Mouse (Mus musculus) MN1 (cell line): ENCODE data around the gene Trim2.

ENCODE experiments used
- DNase-seq: peaks from one replicate; pipeline ENCODE4 v3.0.0-alpha.2; 2016; ENCODE audit warnings: low spot score

The Trim2 gene

DNA sequence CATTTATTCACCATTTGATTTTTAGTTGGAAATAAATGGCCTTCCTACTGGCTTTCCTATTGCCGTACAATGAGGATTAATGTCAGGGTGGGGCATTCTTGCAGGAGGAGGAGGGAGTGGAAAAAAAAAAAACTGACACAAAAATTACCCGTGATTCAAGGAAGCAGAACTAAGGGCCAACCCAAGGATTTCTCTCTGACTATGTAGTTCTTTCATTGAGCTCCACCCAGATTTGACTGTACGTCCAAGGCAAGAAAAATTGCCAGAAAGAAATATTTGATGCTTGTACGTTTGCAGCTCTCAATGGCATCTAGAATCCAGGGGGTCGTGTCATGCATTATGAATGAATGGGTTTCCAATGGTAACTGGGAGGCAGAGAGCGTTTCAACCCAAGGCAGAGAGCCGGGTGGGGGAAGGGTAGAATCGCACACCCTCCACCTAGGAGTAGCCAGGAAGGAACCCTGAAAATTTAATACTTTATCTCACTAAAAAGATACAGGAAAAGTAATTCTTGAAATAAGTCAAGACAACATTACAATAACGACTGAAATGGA lies 86.9 kb downstream of the Trim2 start:
- no peak for DNase-seq

DNA sequence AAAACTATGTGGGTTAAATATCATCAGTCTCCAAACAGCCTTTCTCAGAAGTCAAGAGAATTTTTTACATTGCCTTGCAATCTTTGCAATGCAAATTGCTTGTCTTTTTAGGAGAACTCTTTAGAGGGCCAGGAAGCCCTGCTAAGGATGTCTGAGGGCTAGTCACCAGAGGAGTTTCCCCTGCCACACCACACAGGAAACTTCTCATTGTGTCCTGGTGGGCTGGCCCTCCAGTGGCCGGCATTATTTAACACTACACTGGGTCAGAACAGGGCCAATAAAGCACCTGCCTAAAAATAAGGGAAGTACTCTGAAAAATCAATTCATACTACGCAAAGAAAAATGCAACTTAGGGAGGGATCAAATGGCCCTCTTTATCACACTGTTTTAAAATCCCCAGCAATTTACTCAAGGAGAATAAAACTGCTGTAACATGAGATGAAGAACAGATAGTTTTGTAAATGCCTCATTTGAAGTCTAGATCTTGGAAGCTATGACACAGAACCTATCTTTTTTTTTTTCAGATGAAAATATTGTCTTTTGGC lies 87.4 kb downstream of the Trim2 start:
- no peak for DNase-seq

DNA sequence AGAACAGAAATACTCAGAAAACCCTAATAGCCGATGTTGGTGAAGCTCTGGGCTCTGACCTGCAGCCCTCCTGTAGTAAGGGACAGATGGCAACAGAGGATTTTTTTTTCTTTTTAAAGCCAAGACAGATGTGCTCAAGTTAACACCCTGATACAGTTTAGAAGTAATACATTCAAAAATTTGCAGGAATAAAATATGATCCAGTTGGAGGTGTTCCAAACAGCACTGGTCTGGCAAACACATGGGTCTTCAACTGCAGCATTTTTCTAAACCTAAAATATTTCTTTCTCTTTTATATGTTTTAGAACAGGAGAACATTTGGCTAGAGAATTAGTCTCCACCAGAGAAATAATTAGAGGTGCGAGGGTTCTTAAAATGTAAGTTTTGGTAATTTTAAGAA lies 88.2 kb downstream of the Trim2 start:
- no peak for DNase-seq

DNA sequence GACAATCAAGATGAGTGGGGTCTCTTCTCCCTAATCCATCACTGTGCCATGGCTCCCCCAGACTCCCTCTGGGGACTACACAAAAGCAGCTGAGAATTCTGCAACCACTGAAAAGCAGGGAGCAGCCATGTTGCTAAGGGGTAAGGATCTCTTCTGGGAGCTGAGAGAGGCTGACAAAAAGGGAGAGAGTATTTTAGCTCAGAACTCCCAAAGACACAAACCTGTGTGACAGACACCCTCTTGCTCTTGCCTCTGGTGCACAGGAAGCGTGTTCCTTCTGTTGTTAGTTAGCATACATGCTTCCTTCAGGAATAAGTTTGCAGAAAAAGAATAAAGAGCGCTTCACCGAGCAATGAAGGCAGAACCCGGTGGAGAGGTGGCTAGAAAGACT lies 88.7 kb downstream of the Trim2 start:
- no peak for DNase-seq

DNA sequence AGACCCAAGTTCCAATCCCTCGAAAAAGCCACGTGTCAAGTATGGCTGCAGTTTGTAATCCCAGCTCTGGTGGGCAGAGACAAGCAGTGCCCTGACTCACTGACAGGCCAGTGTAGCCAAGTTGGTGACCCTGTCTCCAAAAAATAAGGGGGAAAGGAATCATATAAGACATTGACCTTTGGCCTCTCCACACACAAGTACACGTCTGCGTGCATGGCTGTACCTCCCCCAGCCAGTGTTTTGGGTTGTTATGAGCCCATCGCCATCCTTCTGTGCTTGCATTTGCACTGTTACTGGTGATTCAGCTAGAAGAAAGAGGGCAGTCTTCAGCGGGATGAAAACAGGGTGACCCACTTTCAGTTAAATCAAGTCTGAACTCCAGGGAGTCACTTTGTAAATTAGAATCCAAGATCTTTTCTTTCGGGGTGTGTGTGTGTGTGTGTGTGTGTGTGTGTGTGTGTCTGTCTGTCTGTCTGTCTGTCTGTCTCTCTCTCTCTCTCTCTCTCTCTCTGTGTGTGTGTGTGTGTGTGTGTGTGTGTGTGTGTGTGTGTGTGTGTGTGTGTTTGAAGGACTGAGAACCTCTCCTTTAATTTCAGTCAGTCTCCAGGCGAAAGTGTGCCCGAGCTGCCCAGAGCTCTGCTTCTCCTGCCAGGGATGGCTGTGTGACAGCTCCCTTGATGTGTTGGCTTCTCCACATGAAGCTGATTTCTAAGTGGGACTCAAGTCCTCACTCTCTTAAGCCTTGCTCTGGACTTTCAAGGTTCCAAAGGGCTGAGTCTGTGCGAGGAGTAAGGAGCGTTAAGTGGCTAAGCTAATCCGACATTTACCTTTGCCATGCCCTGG lies 89.3 kb downstream of the Trim2 start:
- DNase-seq, result no peak

DNA sequence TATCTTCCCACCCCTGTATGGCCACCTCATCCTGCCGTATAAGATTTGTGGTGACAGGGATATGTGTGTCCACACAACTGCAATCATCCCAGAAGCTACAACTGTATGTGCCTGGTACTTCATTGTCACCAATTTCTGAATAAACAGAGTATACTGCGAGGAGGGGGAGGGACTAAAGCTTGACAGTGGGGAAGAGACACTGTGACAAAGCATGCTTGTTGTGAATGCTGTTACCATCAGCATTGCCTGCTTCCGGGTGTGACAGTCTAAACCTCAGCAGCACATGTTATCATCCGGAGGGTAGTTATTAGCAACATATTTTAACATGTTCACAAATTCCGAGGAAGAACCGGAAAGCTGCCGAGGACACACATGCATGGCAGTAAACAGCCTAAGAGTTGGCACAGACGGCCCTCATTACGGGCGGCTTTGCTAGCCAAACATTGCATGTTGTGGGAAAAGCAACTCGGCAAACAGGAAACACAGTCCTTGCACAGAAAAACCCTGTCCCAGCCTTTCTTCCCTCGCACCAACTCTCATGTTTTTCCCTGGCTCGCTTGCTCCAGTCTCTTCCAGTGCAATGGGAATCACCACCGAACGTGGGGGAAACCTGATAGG lies 90.8 kb downstream of the Trim2 start:
- no peak for DNase-seq

DNA sequence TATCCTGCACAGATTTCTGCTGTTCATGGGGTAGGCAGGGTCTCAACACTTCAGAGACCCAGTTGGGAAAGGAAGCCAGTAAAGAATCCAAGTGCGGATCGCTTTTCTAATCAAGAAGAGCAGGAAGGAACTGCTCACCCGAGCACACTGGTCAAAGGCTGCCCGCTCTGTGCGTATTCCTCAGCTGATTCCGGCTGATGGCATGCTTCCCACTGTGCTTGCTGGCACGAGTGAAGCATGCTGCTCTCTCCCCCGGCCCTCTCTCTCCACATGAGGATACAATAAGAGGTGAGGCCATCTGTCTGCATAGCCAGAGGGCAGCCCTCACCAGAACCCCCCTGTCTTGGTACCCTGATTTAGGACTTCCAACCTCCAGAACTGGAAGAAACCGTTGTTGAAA lies 91.4 kb downstream of the Trim2 start:
- DNase-seq, result no peak

DNA sequence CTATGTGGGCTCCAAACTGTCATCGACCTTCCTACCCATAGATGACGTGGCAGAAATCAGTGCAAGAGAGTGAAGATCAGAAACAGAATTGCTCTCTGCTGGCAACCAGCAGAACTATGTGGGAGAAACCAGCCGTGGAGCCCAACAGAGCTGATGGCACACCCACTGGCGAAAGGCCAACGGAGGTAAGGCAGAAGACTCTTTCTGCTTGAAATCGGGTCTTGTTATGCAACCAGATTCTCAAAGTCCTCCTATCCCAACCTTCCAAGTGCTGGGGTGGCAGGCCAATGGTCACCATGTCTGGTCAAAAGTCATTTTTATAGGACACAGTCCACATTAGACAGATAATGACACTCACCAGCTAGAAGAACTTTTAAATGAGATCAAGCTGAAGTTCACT lies 92.2 kb downstream of the Trim2 start:
- DNase-seq, result no peak

DNA sequence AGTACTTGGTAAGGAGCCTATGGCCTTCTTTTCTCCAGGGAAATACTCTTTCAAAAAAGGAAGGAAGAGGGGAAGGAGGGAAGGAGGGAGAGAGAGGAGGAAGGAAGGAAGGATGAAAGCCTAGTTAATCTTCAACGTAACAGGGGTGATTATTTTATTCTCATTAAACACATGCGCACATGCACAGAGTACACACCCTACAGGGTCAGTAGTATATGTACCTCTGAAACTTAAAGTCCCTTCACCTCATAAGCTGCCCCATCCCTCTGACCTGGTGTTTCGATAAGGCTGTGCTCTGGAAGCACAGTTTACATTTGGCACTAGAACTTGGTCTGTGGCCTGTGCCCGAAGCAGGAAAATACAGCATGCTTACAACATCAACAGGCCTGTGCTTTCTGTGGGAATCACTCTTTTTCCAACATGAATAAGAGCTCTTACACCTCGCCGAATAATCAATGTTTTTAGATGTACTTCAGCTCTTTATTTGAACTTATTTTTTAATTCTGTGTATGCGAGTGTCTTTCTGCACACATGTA lies 95.3 kb downstream of the Trim2 start:
- DNase-seq, result no peak

DNA sequence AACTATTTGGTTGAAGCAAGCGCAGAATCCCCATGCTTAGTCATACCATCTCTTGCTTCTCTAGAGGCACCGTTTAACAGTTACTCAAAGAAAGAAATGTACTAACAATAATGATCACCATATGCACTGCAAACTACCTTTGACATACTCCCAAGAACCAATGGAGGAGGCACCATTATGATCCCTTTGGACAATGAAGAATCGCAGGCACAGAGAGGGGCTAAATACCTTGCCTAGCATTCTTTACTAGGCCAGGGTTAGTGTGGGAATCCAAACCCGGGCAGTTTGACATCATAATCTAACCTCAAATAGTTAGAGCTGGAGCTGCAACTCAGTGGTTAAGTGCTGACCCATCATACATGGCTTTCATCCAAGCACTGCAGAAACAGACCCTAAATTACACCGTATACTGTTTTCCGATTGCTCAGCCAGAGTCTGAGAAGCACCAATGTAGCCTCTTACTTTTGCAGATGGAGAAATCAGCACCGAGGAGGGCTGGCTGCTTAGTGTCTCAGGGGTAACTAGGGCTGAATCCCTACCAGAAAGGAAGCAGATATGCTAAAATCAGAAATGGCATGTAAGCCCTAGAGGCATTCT lies 97.7 kb downstream of the Trim2 start:
- no peak for DNase-seq

DNA sequence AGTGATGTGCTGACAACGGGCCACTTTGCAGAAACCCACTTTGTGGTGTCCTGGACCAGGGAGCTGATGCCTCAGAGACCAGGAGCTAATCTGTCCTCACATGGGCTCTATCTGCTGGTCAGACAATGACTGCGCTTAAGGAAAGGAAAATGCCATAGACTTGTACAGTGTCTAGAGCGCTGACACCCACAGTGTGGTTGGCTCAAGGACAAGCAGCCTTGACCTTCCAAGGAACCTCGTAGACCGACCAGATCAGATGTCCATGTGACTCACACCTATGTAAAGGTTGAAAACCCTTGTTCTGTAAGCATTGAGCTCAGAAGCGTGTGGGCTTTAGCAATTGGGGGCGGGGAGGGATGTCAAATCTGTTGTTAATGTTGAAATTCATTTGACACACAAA lies 98.2 kb downstream of the Trim2 start:
- no peak for DNase-seq

DNA sequence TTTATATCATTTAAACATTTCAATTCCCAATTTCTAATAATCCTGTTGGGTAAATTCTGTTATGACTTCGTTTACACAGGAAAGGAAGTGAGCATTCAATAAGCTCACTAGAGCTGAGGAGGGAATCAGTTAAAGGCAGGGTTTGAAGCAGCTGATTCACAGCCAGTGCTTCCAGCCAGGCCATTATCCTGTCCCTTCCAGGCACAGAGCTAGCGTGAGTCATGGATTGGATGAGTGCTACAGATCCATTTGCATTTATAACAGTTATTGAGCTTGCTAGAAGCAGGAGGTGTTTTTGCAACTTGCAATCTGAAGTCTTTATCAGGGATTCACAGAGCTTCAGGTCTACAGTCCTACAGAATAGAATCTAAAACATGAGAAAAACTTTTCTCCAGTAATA lies 99.3 kb downstream of the Trim2 start:
- DNase-seq, result peak; percentile 30

DNA sequence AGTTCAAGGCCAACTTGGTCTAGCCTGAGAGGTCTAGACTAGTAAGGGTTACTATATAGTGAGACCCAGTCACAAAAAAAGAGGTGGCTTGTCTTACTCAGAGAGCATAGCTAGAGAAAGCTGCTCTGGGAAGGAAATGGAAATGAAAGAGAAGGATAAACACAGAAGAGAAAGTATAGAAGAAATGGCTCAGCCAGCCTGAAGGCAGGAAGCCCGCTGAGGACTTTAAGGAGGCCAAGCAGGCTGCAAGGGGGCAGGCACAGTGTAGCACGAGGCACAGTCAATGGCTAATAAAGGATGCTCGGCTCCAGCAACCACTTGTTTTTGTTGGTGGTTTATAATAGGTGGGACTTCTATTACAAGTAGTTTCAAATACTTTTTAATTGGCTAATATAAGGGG lies 100.6 kb downstream of the Trim2 start:
- DNase-seq, result no peak

DNA sequence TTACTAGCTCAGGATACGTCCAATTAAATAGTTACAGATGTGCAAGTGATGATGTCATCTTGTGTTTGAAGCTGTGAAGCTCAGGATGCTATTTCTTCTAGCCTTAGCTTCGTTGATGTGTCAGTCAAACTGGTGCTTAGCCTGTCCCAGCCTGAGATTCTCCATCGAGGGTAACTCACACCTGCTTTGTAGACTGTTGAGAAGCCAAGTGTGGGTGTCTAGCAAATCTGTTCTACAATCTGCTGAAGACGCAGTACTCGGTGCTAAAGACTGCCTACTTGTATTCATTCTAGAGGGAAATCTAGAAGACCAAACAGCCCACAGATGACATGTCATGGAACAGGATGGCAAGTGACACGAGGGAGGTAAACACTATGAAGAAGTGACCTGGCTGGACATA lies 101.0 kb downstream of the Trim2 start:
- no peak for DNase-seq

DNA sequence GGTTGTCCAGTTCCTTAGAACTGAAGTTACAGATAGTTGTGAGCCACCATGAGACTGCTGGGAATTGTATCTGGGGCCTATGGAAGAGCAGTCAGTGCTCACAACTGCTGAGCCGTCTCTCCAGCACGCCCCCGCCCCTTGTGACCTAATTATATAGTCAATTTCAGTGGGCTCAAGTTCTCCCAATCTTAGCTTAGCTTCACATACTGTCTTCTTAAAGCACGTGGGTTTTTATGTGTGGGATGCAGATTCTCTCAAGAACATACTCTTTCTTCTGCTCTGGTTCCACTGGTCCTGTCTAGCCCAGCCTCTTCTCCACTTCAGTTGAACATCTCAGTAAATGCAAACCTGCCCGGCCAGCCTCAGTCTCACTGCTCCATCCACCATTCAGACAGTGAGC lies 102.0 kb downstream of the Trim2 start:
- no peak for DNase-seq

DNA sequence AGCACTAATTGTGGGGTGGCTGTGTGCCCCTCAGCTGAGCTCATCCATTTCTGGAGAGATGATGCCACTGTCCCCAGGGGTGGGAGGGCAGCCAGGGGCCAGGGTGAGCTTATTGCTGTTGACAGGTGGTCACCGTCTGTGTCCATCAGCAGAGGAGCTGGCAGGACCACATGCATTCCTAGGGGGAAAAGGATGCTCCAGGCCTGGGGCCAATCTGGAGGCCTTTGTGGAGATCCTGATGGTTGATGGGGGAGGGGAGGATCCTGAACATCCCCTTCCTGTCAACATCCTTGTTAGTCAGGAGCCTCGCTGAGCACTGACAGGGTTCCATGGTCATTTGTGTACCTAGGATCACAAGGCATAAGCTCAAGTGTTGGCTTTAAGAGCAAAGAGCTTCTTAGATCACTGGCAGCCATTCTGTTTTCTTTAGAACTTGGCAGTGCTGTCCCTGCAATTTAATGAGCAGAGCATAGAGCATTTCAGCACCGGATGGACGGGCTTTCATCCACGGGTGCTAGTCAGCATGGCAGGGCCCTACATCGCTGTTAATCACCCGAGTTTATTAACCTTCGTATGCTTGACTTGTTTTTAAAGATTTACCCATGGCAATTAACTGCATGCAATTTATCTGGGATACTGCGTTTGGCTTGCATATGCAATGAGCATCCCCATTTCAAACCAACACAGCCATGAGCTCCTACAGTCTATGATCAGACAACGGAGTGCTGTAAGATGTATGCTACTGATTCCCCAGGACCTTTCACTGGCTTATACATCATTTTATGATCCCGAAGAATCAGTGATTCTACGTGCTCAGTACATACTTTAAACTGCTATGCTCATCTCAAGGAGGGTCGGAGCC lies 105.9 kb downstream of the Trim2 start:
- DNase-seq, result no peak

DNA sequence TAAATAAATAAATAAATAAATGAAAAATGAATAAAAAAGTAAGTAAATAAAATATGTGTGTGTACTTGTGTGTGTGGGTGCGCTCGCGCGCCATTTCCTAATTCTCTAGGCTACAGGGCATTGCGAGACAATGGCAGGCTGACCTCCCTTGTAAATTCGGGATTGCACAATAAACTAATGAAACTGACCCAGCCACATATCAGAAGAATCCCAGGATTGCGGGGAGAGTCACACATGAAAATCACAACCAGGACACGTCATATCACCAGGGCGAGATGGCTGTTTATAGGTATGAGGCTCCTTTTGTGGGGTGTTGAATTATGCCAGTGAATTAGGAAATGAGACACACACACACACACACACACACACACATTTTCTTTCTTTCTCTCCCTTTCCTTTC lies 107.2 kb downstream of the Trim2 start:
- DNase-seq, result no peak

DNA sequence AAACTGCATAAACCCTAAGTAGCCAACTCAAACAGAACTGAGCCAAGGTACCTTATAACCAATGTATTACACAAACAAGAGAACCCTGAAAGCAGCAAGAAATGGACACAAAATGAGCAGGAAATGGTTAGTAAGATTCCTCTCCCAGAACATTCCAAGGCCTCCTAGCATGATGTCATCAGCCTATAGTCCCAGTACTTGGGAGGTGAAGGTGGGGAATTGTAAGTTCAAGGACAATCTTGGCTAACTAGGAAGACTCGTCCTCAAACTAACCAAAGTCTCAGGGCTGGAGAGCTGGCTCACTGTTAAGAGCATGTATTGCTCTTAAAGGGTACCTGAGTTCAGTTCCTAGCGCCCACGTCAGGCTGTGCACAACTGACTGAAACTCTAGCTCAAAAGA lies 108.4 kb downstream of the Trim2 start:
- no peak for DNase-seq

DNA sequence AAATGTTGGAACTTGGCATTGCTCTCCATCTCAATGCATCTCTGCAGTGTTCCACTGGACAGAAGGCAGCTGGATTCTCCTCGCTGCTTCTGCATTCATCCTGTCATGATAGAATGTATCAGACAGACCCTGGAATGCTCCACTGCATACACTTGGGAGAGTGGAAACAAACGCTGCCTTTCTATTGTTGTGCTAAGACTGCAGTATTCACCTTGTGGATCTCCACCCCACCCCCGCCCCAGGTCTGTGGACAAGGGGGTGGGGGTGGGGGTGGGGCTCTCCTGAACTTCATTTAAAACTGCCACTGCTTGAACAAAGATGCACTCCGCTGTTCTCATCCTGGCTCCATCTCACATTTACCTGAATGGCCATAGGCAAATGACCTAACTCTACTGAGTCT lies 112.8 kb downstream of the Trim2 start:
- no peak for DNase-seq

DNA sequence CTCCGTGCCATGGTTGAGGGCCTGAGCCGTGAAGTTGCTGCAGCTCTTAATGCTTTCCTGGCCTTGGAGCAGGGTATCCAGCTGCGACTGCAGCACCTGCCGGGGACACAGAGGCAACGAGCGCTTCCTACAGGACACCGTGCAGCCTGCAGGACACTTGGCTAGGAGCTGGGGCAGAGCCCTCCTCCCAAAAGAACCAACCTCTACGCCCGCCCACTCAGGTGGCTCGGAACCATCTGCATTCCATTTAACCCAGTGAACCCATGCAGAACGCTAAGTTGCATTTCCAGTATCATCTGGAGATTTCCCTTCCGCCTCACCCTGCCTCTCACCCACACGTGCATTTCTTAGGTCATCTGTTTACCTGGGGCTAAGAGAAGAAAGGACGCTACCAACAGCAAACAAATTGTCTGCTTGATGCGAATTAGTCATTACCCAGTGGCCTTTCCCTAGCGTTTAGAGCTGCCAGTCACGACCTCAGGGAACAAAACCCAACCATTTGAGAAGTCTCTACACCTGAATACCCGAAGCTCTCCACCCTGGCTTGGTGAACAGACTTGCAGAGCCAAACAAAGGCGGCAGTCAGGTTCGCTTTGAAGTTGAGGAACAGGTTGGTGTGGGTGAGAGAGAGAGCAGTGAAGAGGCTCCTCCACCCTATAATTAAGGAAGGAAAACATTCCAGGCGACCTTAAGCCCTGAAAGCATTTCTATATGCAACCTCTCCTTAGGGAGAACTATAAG lies 115.4 kb downstream of the Trim2 start:
- no peak for DNase-seq

DNA sequence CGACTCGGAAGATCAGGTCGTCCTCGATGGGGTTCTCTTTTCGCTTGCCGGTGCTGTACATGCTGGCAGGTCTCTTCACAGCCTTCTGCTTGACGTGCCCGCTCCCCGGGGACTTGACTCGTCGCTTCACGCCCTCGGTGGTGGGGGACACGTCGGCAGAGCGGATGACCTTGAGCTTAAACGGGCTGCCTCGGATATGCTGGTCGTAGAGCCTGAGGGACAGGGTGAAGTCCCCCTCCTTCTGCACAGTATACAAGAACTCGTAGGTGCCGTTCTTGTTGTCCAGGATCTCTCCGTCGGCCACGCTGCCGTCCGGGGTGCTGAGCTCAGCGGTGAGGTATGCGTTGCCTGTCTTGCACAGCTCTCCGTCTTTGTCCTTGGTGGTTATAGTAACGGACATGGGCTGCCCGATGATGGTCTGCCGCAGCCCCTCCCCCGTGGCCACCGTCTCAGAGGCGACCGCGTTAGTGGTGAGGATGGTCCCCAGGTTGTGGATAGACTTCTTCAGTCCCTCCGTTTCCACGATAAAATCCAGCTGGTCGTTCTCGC lies 116.1 kb downstream of the Trim2 start:
- DNase-seq, result no peak
